Mouse (Mus musculus): ENCODE measurements around the gene Camkmt. TPM values are rescaled to one million over a fixed set of nuclear protein-coding genes. Genes with fewer than 3 reads are reported as not detected.

The Camkmt gene
- polyA plus RNA-seq, 1 experiment, result 3.3 TPM

- H3K27ac ChIP-seq (ENCODE audit: insufficient read depth, low read length), result no peak overlapping the region
- TF ChIP-seq POLR2A (IDR thresholded peaks at IDR 0.05; ENCODE audit: low read depth, low read length) (no peak), CTCF (IDR thresholded peaks at IDR 0.05; ENCODE audit: extremely low read depth, insufficient read depth, insufficient read length, insufficient replicate concordance) (no peak)
- H3K4me3 ChIP-seq (ENCODE audit: extremely low read depth, insufficient read depth, insufficient read length), result no peak overlapping the region
- 10% methylated on average over 40 of the region's 40 CpGs for WGBS
- H3K4me1 ChIP-seq (ENCODE audit: control insufficient read depth, insufficient read depth, insufficient read length), result no peaks in the 10 kb centered on the region
- H3K36me3 ChIP-seq (ENCODE audit: control insufficient read depth, insufficient read depth, low read length), result no peaks in the 10 kb centered on the region
- peaks cover 9% of the 10 kb centered on the region for H3K27me3 ChIP-seq (ENCODE audit: control insufficient read depth, insufficient read depth, low read length)
- no peak for DNase-seq (ENCODE audit: low read depth in 1 of 2, low spot score in 2 of 2)
These were observed 374.4 kb downstream of the Camkmt start for GRCm38 (mm10) chr17:85464466-85465411.

GRCm38 (mm10) chr17:85469776-85470175, 379.4 kb downstream of the Camkmt start:
- TF ChIP-seq CTCF (IDR thresholded peaks at IDR 0.05; ENCODE audit: extremely low read depth, insufficient read depth, insufficient read length, insufficient replicate concordance), result no peak
- no peak for TF ChIP-seq POLR2A (IDR thresholded peaks at IDR 0.05; ENCODE audit: low read depth, low read length)
- Histone ChIP-seq H3K27ac (ENCODE audit: insufficient read depth, low read length) (no peak overlapping the region), H3K27me3 (ENCODE audit: control insufficient read depth, insufficient read depth, low read length) (peaks cover 6% of the 10 kb centered on the region)

GRCm38 (mm10) chr17:85472687-85473202, 382.4 kb downstream of the Camkmt start:
- Histone ChIP-seq H3K36me3 (ENCODE audit: control insufficient read depth, insufficient read depth, low read length) (no peaks in the 10 kb centered on the region), H3K4me1 (ENCODE audit: control insufficient read depth, insufficient read depth, insufficient read length) (no peaks in the 10 kb centered on the region), H3K4me3 (ENCODE audit: extremely low read depth, insufficient read depth, insufficient read length) (no peak overlapping the region), H3K27ac (ENCODE audit: insufficient read depth, low read length) (no peak overlapping the region), H3K27me3 (ENCODE audit: control insufficient read depth, insufficient read depth, low read length) (0 out of 2 replicates have a peak, but pooled peaks cover 2% of the 10 kb centered on the region)
- TF ChIP-seq CTCF (IDR thresholded peaks at IDR 0.05; ENCODE audit: extremely low read depth, insufficient read depth, insufficient read length, insufficient replicate concordance), result no peak
- TF ChIP-seq POLR2A (IDR thresholded peaks at IDR 0.05; ENCODE audit: low read depth, low read length), result no peak
- no peak for DNase-seq (ENCODE audit: low read depth in 1 of 2, low spot score in 2 of 2)
- WGBS, result 22% methylated on average over 5 of the region's 5 CpGs

More at GRCm38 (mm10) chr17:85469776-85470175, 379.4 kb downstream of the Camkmt start:
- no peak for DNase-seq (ENCODE audit: low read depth in 1 of 2, low spot score in 2 of 2)
- WGBS, result 71% methylated on average over 4 of the region's 4 CpGs
- Histone ChIP-seq H3K4me3 (ENCODE audit: extremely low read depth, insufficient read depth, insufficient read length) (no peak overlapping the region), H3K4me1 (ENCODE audit: control insufficient read depth, insufficient read depth, insufficient read length) (no peaks in the 10 kb centered on the region), H3K36me3 (ENCODE audit: control insufficient read depth, insufficient read depth, low read length) (no peaks in the 10 kb centered on the region)

- 14% methylated on average over 16 of the region's 16 CpGs for WGBS
These were observed 382.9 kb downstream of the Camkmt start for GRCm38 (mm10) chr17:85473217-85473616.

GRCm38 (mm10) chr17:85473881-85474280, 383.5 kb downstream of the Camkmt start:
- no peak for TF ChIP-seq CTCF (IDR thresholded peaks at IDR 0.05; ENCODE audit: extremely low read depth, insufficient read depth, insufficient read length, insufficient replicate concordance)
- TF ChIP-seq POLR2A (IDR thresholded peaks at IDR 0.05; ENCODE audit: low read depth, low read length), result no peak
- 0 out of 2 replicates have a peak, but pooled peaks cover 2% of the 10 kb centered on the region for H3K27me3 ChIP-seq (ENCODE audit: control insufficient read depth, insufficient read depth, low read length)
- no peak for DNase-seq (ENCODE audit: low read depth in 1 of 2, low spot score in 2 of 2)
- no peaks in the 10 kb centered on the region for H3K36me3 ChIP-seq (ENCODE audit: control insufficient read depth, insufficient read depth, low read length)
- WGBS, result 13% methylated on average over 8 of the region's 8 CpGs
- H3K27ac ChIP-seq (ENCODE audit: insufficient read depth, low read length), result no peak overlapping the region
- no peaks in the 10 kb centered on the region for H3K4me1 ChIP-seq (ENCODE audit: control insufficient read depth, insufficient read depth, insufficient read length)
- H3K4me3 ChIP-seq (ENCODE audit: extremely low read depth, insufficient read depth, insufficient read length), result no peak overlapping the region

More at GRCm38 (mm10) chr17:85473217-85473616, 382.9 kb downstream of the Camkmt start:
- TF ChIP-seq POLR2A (IDR thresholded peaks at IDR 0.05; ENCODE audit: low read depth, low read length), result no peak
- TF ChIP-seq CTCF (IDR thresholded peaks at IDR 0.05; ENCODE audit: extremely low read depth, insufficient read depth, insufficient read length, insufficient replicate concordance), result no peak
- no peaks in the 10 kb centered on the region for H3K4me1 ChIP-seq (ENCODE audit: control insufficient read depth, insufficient read depth, insufficient read length)
- no peak for DNase-seq (ENCODE audit: low read depth in 1 of 2, low spot score in 2 of 2)
- no peaks in the 10 kb centered on the region for H3K36me3 ChIP-seq (ENCODE audit: control insufficient read depth, insufficient read depth, low read length)
- H3K27me3 ChIP-seq (ENCODE audit: control insufficient read depth, insufficient read depth, low read length), result 0 out of 2 replicates have a peak, but pooled peaks cover 2% of the 10 kb centered on the region
- H3K4me3 ChIP-seq (ENCODE audit: extremely low read depth, insufficient read depth, insufficient read length), result no peak overlapping the region
- no peak overlapping the region for H3K27ac ChIP-seq (ENCODE audit: insufficient read depth, low read length)

- Histone ChIP-seq H3K27me3 (ENCODE audit: control insufficient read depth, insufficient read depth, low read length) (peaks cover 7% of the 10 kb centered on the region), H3K27ac (ENCODE audit: insufficient read depth, low read length) (no peak overlapping the region), H3K4me3 (ENCODE audit: extremely low read depth, insufficient read depth, insufficient read length) (no peak overlapping the region), H3K36me3 (ENCODE audit: control insufficient read depth, insufficient read depth, low read length) (no peaks in the 10 kb centered on the region), H3K4me1 (ENCODE audit: control insufficient read depth, insufficient read depth, insufficient read length) (no peaks in the 10 kb centered on the region)
- WGBS, result 88% methylated on average over 8 of the region's 8 CpGs
- DNase-seq (ENCODE audit: low read depth in 1 of 2, low spot score in 2 of 2), result no peak
- TF ChIP-seq CTCF (IDR thresholded peaks at IDR 0.05; ENCODE audit: extremely low read depth, insufficient read depth, insufficient read length, insufficient replicate concordance) (no peak), POLR2A (IDR thresholded peaks at IDR 0.05; ENCODE audit: low read depth, low read length) (no peak)
These were observed 390.9 kb downstream of the Camkmt start for GRCm38 (mm10) chr17:85481241-85481640.
